Mouse (Mus musculus) B cell, adult 2 months (primary cell): ENCODE measurements around the gene Pfas.
"Not testable (repeated sequence)": the region's sequence is repeated elsewhere in the genome, so short reads cannot be mapped to it uniquely, and the experiment has no call there.

Experiments
- DNase-seq, 2 experiments: peaks; one replicate each; pipeline ENCODE4 v3.0.0; 2022

Gene Pfas

DNA sequence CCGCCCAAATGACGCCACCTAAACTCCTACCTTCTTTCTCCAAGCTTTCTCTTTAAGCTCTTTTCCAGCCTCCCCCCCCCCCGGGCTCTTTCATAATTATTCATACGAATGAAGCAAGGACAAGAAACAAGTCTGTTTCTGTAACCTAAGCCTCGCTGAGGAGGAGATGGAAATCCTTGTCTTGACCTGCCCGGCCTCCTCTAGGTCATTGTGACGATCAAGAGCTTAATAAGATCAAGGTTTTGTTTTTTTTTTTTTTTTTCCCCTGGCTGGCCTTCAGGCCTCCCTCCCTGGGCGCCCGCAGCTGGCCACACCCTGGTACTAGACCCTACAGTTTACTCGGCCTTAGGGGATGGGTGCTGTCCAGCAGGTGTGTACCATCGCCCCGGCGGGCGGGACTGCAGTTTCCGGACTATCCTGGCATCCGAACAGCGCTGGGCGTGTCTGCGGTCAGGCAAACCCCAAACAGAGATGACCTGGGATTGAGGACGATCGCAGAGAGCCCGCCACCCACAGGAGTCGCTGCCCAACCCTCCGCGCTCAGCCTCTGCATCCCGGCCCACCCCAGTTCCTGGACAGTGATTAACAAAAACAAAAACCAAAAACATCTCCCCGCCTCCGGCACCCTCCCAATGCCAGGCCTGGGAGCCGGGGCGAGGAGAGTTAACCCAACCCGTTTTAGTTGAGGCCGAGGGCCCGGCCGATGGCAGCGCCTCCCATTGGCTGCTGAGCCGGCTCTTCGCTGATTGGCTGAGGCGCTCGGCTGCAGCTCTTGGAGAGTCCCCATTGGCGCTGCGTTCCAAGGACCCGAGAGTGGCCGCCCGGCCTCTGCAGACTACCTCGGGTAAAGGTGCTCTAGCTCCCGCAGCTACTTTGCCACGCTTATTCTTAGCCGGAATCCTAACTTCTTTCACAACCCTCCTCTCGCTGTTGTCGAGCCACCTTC, 40.6 kb downstream of the Pfas start, which contains the start of gene Slc25a35:
Gene Slc25a35, plus strand, starts transcription at position 795 of the 946 bp plus-strand sequence.
- peak; percentile 78 to 81 for DNase-seq

DNA sequence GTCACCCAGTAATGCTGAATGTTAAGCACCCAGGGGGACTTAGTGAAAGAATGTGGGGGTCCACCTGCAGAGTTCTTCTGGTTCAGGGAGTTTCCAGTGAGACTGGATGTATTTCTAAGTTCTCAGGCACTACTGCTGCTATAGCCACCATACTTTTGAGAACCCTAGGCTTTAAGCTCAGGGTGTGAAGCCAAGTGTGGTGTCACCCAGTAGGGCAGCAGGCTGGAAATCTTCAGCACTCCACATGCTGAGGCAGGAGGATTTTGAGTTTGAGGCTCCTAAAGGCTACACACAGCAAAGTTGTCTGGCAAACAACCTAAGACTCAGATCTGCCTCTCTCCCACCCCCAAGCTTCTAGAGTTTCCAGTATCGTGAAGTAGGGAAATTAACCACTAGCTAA, 41.7 kb downstream of the Pfas start:
- no peak for DNase-seq

DNA sequence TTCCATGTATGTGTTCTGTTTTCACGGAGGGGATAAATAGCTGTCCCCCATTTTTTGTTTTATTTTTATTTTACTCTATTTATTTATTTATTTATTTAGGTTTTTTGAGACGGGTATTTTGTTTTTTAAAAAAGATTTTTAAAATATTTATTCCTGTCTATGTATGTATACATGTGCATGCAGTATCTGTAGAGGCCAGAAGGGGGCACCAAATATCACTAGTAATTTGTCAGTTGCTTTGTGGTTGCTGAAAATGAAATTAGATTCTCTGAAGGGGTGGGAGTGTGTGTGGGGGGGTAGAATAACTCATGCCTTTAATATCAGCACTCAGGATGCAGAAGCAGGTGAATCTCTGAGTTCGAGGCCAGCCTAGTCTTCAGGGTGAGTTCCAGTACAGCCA, 42.4 kb downstream of the Pfas start:
- peak; percentile 86 to 90 for DNase-seq

DNA sequence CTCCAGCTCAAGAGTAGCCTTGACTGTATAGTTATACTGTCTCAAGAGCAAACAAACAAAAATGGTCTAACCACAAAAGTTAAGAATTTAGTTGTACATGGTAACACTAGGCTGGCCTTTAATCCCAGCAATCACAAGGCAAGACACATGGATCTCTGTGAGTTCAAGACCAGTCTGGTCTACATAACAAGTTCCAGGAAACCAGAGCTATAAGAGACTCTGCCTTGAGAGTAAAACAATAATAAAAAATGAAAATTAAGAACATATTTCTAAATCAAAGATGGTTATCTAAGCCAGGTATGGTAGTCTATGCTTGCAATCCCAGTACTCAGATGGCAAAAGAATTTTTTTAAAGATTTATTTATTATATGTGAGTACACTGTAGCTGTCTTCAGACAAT, 43.2 kb downstream of the Pfas start:
- no peak for DNase-seq

DNA sequence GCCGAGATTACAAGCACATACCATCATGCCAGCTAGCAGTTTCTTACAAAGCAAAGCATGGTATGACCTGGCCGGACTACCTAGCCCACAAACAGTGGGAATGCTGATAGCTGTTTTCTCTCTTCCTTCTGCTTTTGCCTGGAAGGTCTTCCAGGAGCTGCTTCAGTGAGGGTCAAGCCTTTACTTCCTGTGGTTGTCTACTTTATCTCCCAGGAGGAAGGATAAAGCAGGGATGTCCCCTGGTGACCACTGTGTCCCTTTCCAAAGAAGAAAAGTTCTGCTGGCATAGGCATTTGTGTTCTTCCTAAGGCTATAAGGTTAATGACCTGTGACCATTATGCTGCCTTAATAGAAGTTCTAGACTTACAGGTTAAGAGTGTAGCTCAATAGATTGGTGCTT, 44.9 kb downstream of the Pfas start:
- no peak for DNase-seq

DNA sequence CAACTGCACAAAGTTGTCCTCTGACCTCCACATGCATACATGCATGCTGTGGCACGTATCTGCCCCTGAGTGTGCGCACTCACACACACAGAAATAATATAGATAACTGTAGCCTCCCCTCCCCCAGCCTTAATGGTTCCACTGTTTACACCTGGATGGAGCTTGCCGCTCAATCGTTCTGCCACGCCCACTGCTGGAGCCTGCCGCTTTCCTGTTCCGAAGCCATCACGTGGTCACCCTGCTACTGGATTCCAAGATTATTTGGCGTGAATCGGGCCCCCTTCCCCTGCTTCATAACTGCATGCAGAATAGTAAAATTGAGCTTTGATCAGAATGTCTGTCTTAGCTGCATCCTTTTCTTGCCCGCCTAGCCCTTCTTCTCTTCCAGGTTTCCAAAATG, 46.1 kb downstream of the Pfas start:
- not testable (repeated sequence) for DNase-seq

DNA sequence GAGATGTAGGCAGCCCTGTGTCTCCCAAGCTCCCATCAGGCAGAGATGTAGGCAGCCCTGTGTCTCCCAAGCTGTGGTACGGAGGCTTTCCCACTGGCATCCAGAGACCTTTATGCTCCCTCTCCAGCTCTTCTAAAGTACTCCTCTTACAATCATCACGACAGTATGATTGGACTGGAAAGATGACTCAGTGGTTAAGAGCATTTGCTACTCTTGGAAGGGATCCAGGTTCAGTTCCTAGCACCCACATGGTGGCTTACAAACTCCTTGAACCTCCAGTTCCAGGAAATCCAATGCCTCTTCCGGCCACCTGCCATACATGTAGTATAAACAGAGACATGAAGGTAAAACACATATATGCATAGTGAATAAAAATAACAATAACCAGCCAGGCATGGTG, 46.7 kb downstream of the Pfas start:
- DNase-seq, result no peak

DNA sequence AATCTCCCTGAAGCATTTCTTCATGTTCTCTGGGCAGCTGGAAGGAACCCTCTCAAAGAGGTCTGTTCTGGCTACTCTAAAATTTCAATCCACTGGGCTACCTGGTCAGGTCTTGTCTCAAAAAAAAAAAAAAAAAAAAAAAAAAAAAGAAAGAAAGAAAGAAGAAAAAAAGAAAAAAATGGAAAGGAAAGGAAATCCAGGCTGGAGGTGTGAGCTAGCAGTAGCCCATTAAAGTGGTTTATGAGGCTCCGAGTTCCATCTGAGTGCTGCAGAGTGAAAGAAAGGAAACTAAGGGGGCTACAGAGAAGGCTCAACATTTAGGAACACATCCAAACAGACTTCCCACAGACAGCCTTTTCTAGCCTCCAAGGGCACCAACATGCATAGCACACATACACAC, 50.3 kb downstream of the Pfas start:
- no peak for DNase-seq

DNA sequence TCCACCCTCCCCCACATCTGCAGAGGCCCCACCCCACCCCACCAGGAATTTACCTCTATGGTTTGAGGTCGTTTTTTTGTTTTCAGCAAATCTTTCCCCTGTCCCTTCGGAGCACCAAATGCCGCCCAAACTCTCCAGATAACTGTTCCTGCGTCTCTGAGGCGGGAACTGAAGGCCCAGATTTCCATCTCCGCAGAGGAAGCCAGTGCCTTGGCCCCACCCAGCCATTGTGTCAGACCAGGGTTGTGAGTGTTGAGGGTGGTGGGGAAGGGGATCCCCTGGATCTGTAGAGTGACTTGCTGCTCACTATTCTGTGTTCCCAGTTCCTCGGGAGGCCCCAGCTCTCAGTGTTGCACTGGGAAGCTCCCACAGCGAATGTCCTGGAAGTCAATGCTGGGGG, 51.0 kb downstream of the Pfas start, which contains the start of gene Arhgef15:
Gene Arhgef15, minus strand, starts transcription at position 173 of the 400 bp plus-strand sequence.
- no peak for DNase-seq

DNA sequence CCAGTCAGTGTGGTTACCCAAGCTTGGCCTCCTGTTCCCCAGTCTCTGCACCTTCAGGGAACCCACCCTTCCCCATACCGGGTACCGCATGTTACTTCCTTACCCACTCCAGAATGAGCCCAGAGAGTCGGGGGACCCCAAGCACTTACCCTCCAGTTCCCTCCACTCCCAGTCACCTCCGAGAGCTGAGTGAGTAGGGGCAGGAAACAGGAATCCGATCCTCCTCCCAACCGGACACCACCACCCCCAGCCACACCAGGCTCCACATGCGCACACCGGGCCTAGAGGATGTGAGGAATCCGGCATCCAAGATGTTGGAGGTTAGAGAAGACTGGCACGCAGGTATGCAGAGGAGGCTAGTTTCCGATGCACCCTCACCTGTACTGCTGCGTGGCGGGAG, 51.6 kb downstream of the Pfas start:
- no peak for DNase-seq

DNA sequence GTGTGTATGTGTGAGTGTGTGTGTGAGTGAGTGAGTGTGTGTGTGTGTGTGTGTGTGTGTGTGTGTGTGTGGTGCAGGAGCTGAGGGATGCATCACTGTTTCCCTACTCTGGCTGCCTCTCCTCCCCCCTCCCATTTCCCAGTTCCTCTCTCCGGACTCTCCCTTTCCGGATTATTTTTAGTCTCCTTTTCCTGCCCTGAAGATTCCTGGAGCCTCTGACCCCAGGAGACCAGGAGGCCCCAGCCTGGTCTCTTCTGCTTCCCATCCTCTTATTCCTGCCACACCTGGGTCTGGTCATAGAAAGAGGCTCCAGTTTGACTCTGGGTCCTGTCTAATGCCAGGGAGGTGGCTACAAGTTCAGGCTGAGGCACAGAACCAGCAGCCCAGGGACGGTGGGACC, 52.2 kb downstream of the Pfas start:
- DNase-seq, result no peak

DNA sequence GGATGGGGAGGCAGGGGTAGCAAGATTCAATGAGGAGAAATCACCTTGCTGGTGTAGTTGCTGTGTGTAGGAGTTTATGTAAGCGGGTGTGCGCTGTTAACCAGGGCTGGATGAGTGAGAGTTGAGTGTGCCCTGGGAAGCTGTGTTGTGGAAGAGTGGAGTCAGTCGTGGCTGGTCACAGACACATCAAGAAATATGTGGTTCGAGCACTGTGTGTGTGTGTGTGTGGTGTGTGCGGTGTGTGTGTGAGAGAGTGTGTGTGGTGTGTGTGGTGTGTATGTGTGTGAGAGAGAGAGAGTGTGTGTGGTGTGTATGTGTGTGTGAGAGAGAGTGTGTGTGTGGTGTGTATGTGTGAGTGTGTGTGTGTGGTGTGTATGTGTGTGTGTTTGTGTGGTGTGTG, 52.8 kb downstream of the Pfas start:
- no peak for DNase-seq

DNA sequence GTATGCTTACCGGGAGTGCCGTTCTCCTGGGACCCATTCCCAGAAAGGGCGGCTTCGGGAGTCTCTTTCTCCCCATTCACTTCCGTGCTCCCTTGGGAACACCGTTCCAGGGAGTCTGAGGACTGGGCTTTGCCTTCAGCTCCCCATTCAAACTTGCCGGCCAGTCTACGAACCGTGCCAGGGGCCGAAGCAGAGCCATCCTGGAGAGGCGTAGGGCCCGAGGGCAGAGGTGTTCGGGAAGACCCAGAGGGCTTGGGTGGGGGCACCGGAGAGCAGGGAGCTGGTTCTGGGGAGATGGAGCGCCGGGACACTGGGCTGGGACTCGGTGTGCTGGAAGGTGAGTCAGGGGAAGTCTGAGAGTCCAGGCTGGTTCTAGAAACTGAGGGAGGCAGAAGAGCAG, 53.9 kb downstream of the Pfas start:
- DNase-seq, result no peak

DNA sequence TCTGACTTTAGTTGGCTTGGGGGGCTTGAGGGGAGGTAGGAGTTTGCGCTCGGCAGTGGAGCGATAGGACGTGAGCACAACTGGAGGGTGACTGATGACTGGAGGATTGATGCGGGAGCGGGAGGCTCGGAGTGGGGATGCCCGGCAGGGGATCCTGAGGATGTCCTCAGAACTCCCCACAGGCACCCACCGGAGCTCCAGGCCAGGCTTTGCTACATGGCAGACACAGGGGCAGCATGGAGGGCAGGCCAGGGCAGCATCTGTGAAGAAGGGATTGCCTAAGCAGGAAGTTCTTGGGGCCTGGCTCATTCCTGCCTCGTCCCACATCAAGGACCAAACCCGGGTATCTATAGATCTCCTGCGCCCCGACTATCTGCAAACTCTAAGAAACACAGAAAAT, 54.4 kb downstream of the Pfas start:
- DNase-seq, result no peak

DNA sequence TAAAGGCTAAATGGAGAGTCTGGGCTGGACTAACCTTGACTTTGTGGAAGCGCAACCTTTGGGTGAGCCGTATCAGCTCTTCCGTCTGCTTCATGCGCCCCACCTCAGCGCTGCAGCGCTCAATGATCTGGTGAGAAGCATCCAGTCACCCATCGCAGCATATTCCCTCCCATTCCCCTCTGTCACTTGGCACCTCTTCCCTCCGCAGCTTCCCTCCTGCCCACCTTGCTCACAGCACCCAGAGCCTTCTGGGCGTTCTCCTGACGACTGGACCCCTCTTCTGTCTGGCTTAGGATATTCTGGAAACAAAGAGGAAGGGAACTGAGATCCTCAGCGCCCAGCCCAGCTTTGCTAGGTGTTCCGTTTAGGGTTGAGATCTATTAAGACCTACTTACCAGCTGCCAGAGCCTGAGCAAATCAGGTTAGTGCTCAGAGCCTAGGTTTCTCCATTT, 60.7 kb downstream of the Pfas start:
- no peak for DNase-seq

DNA sequence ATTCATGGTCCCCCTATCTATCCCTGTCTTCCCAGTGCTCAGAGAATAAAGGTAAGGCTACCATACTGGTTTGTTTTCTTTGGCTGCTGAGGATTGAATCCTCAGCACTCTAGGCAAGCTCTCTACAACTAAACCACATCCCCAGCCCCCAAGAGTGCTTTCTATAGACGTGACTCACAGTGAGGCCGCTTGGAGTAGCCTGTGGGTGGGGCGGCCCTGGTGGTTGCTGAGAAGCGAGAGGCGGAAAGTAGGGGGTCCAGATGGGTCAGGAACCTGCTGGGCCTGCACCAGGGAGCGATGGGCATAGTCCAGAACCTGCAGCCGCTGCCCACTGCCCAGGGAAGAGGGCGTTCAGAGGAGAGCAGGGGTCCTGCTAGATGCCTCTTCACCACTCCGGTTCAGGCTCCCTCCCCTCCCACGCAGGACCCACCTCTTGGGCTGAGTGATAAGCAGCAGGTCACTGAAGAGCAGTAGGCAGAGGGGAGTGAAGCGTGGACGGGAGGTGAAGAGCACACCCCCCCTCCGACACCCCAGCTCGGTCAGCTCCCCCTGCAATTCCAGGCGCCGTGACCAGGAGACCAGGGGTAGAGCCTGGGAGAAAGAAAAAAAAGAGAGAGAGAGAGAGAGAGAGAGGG, 61.3 kb downstream of the Pfas start:
- DNase-seq, result no peak

DNA sequence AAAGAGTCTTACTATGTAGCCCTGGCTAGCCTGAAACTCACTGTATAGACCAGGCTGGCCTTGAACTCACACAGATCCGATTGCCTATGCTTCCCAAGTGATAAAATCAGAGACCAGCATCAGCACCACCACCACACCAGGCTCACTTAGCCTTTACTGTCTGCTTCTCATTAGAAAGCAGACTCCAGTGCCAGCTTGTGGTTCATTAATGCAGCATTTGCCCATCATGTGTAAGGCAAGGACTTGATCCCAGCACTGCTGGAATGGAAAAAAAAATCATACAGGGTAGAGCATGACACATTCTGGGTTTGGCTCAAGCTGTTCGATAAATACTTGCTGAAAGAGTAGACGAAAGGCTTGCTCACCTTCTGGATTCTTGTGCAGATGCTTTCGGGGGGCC, 62.3 kb downstream of the Pfas start:
- DNase-seq, result no peak

DNA sequence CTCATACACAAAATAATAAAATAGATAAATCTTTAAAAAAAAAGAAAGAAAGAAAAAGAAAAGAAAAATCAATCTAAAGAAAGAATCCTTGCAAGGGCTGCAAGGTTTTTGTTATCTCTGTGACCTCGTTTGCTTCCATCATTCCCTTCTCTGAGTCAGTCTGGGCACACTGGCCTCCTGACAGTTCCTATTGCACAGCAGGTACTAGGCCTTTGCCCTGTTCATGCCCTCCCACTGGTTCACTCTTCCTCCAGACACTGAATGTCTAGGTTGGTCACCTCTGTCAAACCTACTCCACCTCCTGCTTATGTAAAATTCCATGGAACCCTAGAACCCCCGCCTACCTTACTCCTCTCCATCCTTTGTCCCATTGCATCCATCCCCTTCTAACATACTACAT, 63.0 kb downstream of the Pfas start:
- DNase-seq, result no peak

DNA sequence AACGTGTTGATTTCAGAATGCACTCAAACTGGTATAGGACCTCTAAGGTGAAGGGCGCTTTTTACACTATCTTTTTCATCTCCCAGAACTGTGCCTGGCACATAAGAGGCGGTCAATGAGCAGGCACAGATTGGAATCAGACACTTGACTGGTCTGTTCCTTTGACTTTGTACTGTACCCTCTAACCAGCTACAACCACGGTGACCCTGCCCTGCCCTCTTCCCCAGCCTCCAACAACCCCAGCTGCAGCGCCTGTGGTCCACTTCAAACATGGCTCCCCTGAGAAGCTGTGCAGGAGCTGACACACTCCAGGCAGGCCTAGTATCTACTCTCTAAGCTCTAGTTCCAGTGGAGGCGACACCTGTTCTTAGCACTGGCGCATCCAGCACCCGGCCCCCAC, 65.5 kb downstream of the Pfas start:
- DNase-seq, result no peak

DNA sequence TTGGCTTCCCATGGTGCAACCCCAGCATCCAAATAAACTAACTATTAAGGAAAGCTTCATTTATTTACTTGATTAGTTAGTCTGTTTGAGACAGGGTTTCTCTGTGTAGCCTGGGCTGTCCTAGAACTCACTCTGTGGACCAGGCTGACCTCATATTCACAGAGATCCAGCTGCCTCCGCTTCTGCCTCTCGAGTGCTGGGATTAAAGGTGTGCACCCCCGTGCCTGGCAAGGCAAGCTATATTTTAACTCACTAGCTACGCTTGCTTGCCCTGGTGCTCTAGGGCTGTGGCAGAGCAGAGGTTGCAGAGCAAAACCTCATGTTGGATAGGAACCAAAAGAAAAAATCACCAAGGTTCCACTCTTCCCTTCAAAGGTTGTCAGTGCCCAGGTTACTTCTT, 67.7 kb downstream of the Pfas start:
- no peak for DNase-seq

DNA sequence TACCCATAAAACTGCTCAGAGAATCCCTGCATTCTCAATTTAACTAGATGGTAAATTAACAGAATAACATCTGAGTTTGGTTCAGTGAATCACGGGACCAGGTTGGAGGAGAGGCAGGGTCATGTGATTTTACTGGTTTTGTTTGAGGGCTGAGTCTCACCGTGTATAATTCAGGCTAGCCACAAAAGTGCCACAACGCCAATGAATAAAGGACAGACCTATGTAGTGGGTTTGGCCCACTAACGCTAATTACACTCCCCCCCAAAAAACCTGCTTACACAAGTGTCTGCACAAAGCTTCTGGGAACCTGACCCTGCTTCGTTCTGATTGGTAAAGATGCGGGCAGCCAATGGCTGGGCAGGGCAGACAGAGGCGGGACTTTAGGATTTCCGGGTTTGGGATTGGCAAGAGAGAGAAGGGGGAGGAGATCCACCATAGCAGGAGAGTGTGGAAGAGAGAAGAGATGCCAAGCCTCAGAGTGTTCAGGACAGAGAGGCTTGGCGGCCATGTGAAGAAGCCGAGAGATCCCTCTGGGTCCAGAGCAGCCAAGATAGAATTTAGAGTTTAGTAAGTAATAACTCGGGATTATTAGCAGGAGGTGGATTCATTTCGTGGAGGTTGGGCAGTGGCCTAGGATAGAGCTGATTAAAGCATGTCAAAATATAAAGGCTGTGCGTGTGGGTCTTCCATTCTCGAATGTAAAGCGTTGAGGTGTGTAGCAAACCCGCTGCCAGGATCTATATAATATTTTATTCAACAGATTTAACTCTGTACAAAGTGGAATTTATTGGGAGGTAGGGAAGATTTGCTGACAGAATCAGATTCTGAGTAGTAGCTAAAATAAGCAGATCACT, 68.6 kb downstream of the Pfas start:
- peak; percentile 80 to 83 for DNase-seq

DNA sequence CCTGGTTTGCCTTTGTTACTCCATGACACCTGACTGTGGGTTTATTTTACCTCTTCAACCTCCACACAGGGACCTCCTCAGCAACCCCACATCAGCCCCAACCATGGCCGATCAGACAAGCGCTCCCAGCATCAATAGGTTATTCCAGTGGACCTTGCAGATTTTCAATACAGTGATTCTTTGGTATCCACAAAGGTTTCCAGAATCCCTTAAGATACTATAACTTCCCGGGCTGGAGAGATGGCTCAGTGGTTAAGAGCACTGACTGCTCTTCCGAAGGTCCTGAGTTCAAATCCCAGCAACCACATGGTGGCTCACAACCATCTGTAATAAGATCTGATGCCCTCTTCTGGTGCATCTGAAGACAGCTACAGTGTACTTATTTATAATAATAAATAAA, 71.3 kb downstream of the Pfas start:
- not testable (repeated sequence) for DNase-seq
